In genomic region chr15:80127191-80127590, GRCm38 (mm10) we compare ENCODE assay signal across 12 mouse cellular contexts. TPM values are rescaled to one million over a fixed set of nuclear protein-coding genes. Genes with fewer than 3 reads are reported as not detected.
DNase-seq lines count a peak whose midpoint lies in the region; ATAC-seq and TF ChIP-seq lines count a peak whose summit lies in the region.
"Had no signal": no experiment of that assay in that cellular context is flagged by ENCODE, and none has a peak within 500 bp of the region (broad histone marks: within the 10 kb centered on the region; RNA-seq: fewer than 3 reads in every experiment).

No protein-coding gene starts in this region.

- no peak overlapping the region for H3K9ac ChIP-seq in heart, adult 2 months (ENCODE audit: low read depth, low read length)
- no peak overlapping the region for H3K9ac ChIP-seq in heart, embryonic 11.5 days (ENCODE audit: low read depth, low read length)
- H3K9ac ChIP-seq in forebrain, embryonic 13.5 days, result no peak overlapping the region

- TF ChIP-seq EP300 in heart, adult 2 months (IDR thresholded peaks at IDR 0.05; ENCODE audit: insufficient read depth, low read depth, low read length), result no peak

- no peaks in the 10 kb centered on the region for H3K27me3 ChIP-seq in heart, adult 2 months (ENCODE audit: control insufficient read depth, insufficient read depth, low read length)
- no peaks in the 10 kb centered on the region for H3K27me3 ChIP-seq in heart, embryonic 11.5 days (ENCODE audit: control insufficient read depth, insufficient read depth, low read length)
- H3K27me3 ChIP-seq in thymus, adult 2 months (ENCODE audit: control insufficient read depth, insufficient read depth, low read length), result no peaks in the 10 kb centered on the region
- H3K27me3 ChIP-seq in limb, embryonic 10.5 days (ENCODE audit: low read depth, poor library complexity, severe bottlenecking), result no peaks in the 10 kb centered on the region
- no peaks in the 10 kb centered on the region for H3K27me3 ChIP-seq in forebrain, embryonic 13.5 days

- H3K27ac ChIP-seq in heart, adult 2 months, result no peak overlapping the region
- H3K27ac ChIP-seq in heart, embryonic 11.5 days (ENCODE audit: low read depth, low read length), result no peak overlapping the region
- H3K27ac ChIP-seq in thymus, adult 2 months (ENCODE audit: control insufficient read depth, insufficient read depth, low read length), result no peak overlapping the region
- H3K27ac ChIP-seq in limb, embryonic 10.5 days, result no peak overlapping the region
- no peak overlapping the region for H3K27ac ChIP-seq in forebrain, embryonic 13.5 days

- no peaks in the 10 kb centered on the region for H3K79me2 ChIP-seq in heart, adult 2 months (replicated peaks; ENCODE audit: control insufficient read depth, insufficient read depth, low read length)

- WGBS in heart, adult 2 months, result 61% methylated on average over 1 of the region's 1 CpGs
- 56% methylated on average over 1 of the region's 1 CpGs for WGBS in heart, embryonic 11.5 days (ENCODE audit: insufficient replicate concordance)
- 9% methylated on average over 1 of the region's 1 CpGs for WGBS in thymus, adult 2 months
- 81% methylated on average over 1 of the region's 1 CpGs for WGBS in limb, embryonic 10.5 days
- 67% methylated on average over 1 of the region's 1 CpGs for WGBS in forebrain, embryonic 13.5 days

- DNase-seq in heart, adult 2 months, result no peak
- DNase-seq in thymus, postnatal 25 days, result peak; percentile 31
- DNase-seq in thymus, adult 2 months, result no peak
- DNase-seq in left cerebral cortex, adult 11 months (ENCODE audit: low spot score), result no peak
- DNase-seq in limb, embryonic 10.5 days (ENCODE audit: low spot score), result no peak
- DNase-seq: heart, adult 11 months; lung, adult 18-20 months had no signal

- TF ChIP-seq CTCF in heart, adult 2 months (IDR thresholded peaks at IDR 0.05), result peak; percentile 43
- no peak for TF ChIP-seq CTCF in thymus, adult 2 months (IDR thresholded peaks at IDR 0.05; ENCODE audit: borderline replicate concordance, control insufficient read depth, extremely low read depth, insufficient read depth, low read length, poor library complexity)

- ATAC-seq in heart, embryonic 11.5 days (replicated peaks; ENCODE audit: insufficient number of reproducible peaks, low FRiP score, low TSS enrichment), result no peak
- peak; percentile 45 to 62; a peak in 1 of 4 replicates for ATAC-seq in hematopoietic stem cell, adult 5-6 weeks (replicated peaks in 1 of 2; ENCODE audit: insufficient read depth in 1 of 2, low FRiP score in 2 of 2, low TSS enrichment in 1 of 2, low read depth in 1 of 2, poor library complexity in 2 of 2, severe bottlenecking in 2 of 2)
- ATAC-seq in forebrain, embryonic 13.5 days, result no peak
- ATAC-seq: inflammation-experienced regulatory T-cells, adult 6 months had no signal

- TF ChIP-seq POLR2A in heart, adult 2 months (IDR thresholded peaks at IDR 0.05; ENCODE audit: insufficient read depth, low read depth, low read length), result no peak
- no peak for TF ChIP-seq POLR2A in thymus, adult 2 months (IDR thresholded peaks at IDR 0.05; ENCODE audit: control insufficient read depth, extremely low read depth, insufficient read depth, low read length, poor library complexity)

- no peaks in the 10 kb centered on the region for H3K36me3 ChIP-seq in heart, adult 2 months (ENCODE audit: control insufficient read depth, insufficient read depth, low read length)
- no peaks in the 10 kb centered on the region for H3K36me3 ChIP-seq in heart, embryonic 11.5 days (ENCODE audit: control insufficient read depth, insufficient read depth, low read length)
- no peaks in the 10 kb centered on the region for H3K36me3 ChIP-seq in thymus, adult 2 months (ENCODE audit: control insufficient read depth, insufficient read depth, low read length)
- no peaks in the 10 kb centered on the region for H3K36me3 ChIP-seq in limb, embryonic 10.5 days
- H3K36me3 ChIP-seq in forebrain, embryonic 13.5 days (ENCODE audit: poor library complexity, severe bottlenecking), result no peaks in the 10 kb centered on the region

- no peak overlapping the region for H3K4me3 ChIP-seq in heart, adult 2 months
- H3K4me3 ChIP-seq in heart, embryonic 11.5 days (ENCODE audit: low read depth, low read length), result no peak overlapping the region
- no peak overlapping the region for H3K4me3 ChIP-seq in thymus, adult 2 months (ENCODE audit: control insufficient read depth, insufficient read depth, low read length)
- H3K4me3 ChIP-seq in limb, embryonic 10.5 days, result no peak overlapping the region
- H3K4me3 ChIP-seq in forebrain, embryonic 13.5 days, result no peak overlapping the region

- intact Hi-C loops in heart, adult 2 months (cut with DNase I), result no loop called here

- no peaks in the 10 kb centered on the region for H3K4me1 ChIP-seq in heart, adult 2 months (ENCODE audit: control insufficient read depth, insufficient read depth, low read length)
- no peaks in the 10 kb centered on the region for H3K4me1 ChIP-seq in heart, embryonic 11.5 days (ENCODE audit: control insufficient read depth, insufficient read depth, low read length)
- no peaks in the 10 kb centered on the region for H3K4me1 ChIP-seq in thymus, adult 2 months (replicated peaks; ENCODE audit: control insufficient read depth, insufficient read depth, low read length)
- H3K4me1 ChIP-seq in limb, embryonic 10.5 days, result no peaks in the 10 kb centered on the region
- H3K4me1 ChIP-seq in forebrain, embryonic 13.5 days, result no peaks in the 10 kb centered on the region

- no peak overlapping the region for H3K4me2 ChIP-seq in heart, embryonic 11.5 days
- no peak overlapping the region for H3K4me2 ChIP-seq in forebrain, embryonic 13.5 days

- no peaks in the 10 kb centered on the region for H3K9me3 ChIP-seq in heart, embryonic 11.5 days (replicated peaks; ENCODE audit: control insufficient read depth, low read length)
- H3K9me3 ChIP-seq in limb, embryonic 10.5 days (replicated peaks), result no peaks in the 10 kb centered on the region
- no peaks in the 10 kb centered on the region for H3K9me3 ChIP-seq in forebrain, embryonic 13.5 days (replicated peaks)
- H3K9me3 ChIP-seq: G1E had no signal

RNA-seq across cellular contexts. Expression of gene Tab1, which starts 5.7 kb away (rescaled TPM):
- 10 to 100 TPM; 17.8 to 24.5 TPM for total RNA-seq in heart, adult 2 months (2021)
- polyA plus RNA-seq in heart, adult 2 months (2012; rRNA removed), result 24.1 and 29.3 TPM in 2 replicates
- polyA plus RNA-seq in heart, embryonic 11.5 days (2014; fragmentation: Nextera tagmentation; extraction: Ambion mirVana), result 18.8 and 25.1 TPM in 2 replicates
- polyA plus RNA-seq in thymus, adult 2 months (2012; rRNA removed), result 53.8 and 61.0 TPM in 2 replicates
- 17.1 TPM in 2 replicates for total RNA-seq in hematopoietic stem cell, adult 5-6 weeks (2017)
- polyA plus RNA-seq in limb, embryonic 10.5 days (2016; fragmentation: Nextera tagmentation; extraction: Ambion mirVana), result 41.8 and 52.4 TPM in 2 replicates
- polyA plus RNA-seq in forebrain, embryonic 13.5 days (2015; fragmentation: Nextera tagmentation; extraction: Ambion mirVana), result 36.6 and 42.4 TPM in 2 replicates

RNA-seq across cellular contexts. Expression of gene Rpl3, which starts 35.5 kb away (rescaled TPM):
- 100 to 1,000 TPM; 137 to 150 TPM for total RNA-seq in heart, adult 2 months (2021)
- polyA plus RNA-seq in heart, adult 2 months (2012; rRNA removed), result 201 and 230 TPM in 2 replicates
- 861 and 879 TPM in 2 replicates for polyA plus RNA-seq in heart, embryonic 11.5 days (2014; fragmentation: Nextera tagmentation; extraction: Ambion mirVana)
- polyA plus RNA-seq in thymus, adult 2 months (2012; rRNA removed), result 627 and 715 TPM in 2 replicates
- total RNA-seq in hematopoietic stem cell, adult 5-6 weeks (2017), result 3,283 and 3,286 TPM in 2 replicates
- 1,077 and 1,189 TPM in 2 replicates for polyA plus RNA-seq in limb, embryonic 10.5 days (2016; fragmentation: Nextera tagmentation; extraction: Ambion mirVana)
- polyA plus RNA-seq in forebrain, embryonic 13.5 days (2015; fragmentation: Nextera tagmentation; extraction: Ambion mirVana), result 733 and 735 TPM in 2 replicates

RNA-seq across cellular contexts. Expression of gene Syngr1, which starts 36.1 kb away (rescaled TPM):
- total RNA-seq in heart, adult 2 months (2021), result 10 to 100 TPM; 69.6 to 95.0 TPM
- polyA plus RNA-seq in heart, adult 2 months (2012; rRNA removed), result 247 and 250 TPM in 2 replicates
- polyA plus RNA-seq in heart, embryonic 11.5 days (2014; fragmentation: Nextera tagmentation; extraction: Ambion mirVana), result 15.2 and 20.7 TPM in 2 replicates
- 91.8 and 121 TPM in 2 replicates for polyA plus RNA-seq in thymus, adult 2 months (2012; rRNA removed)
- 0.89 and 5.7 TPM in 2 replicates for total RNA-seq in hematopoietic stem cell, adult 5-6 weeks (2017)
- 1.4 and 3.2 TPM in 2 replicates for polyA plus RNA-seq in limb, embryonic 10.5 days (2016; fragmentation: Nextera tagmentation; extraction: Ambion mirVana)
- 21.5 and 22.8 TPM in 2 replicates for polyA plus RNA-seq in forebrain, embryonic 13.5 days (2015; fragmentation: Nextera tagmentation; extraction: Ambion mirVana)

RNA-seq across cellular contexts. Expression of gene Mgat3, which starts 46.3 kb away (rescaled TPM):
- 1 to 10 TPM; 2.3 to 3.5 TPM for total RNA-seq in heart, adult 2 months (2021)
- polyA plus RNA-seq in heart, adult 2 months (2012; rRNA removed), result 4.9 and 5.5 TPM in 2 replicates
- 1.8 and 2.1 TPM in 2 replicates for polyA plus RNA-seq in heart, embryonic 11.5 days (2014; fragmentation: Nextera tagmentation; extraction: Ambion mirVana)
- polyA plus RNA-seq in thymus, adult 2 months (2012; rRNA removed), result 16.2 and 20.3 TPM in 2 replicates
- not detected in 2 replicates for total RNA-seq in hematopoietic stem cell, adult 5-6 weeks (2017)
- polyA plus RNA-seq in limb, embryonic 10.5 days (2016; fragmentation: Nextera tagmentation; extraction: Ambion mirVana), result 4.0 and 5.3 TPM in 2 replicates
- 7.3 and 7.8 TPM in 2 replicates for polyA plus RNA-seq in forebrain, embryonic 13.5 days (2015; fragmentation: Nextera tagmentation; extraction: Ambion mirVana)
- total RNA-seq: G1E had no signal
- polyA plus RNA-seq: G1E; inflammation-experienced regulatory T-cells, adult 6 months had no signal

Comparison
In these comparisons a context has a peak if more than half of its experiments do, and no peak if none do; other contexts are left out.
1. ATAC-seq: peak in hematopoietic stem cell, adult 5-6 weeks (2 of 2); none in heart, embryonic 11.5 days (single experiment) and forebrain, embryonic 13.5 days (single experiment).